Mouse (Mus musculus): Measurements from ENCODE around the gene Gm17324. TPM values are rescaled to one million over a fixed set of nuclear protein-coding genes. Genes with fewer than 3 reads are reported as not detected.

Gene Gm17324
- polyA plus RNA-seq, 1 experiment from 2014 or later: 0.72 TPM

- Histone ChIP-seq H3K9me3 (ENCODE audit: control insufficient read depth, low read length) (no peaks in the 10 kb centered on the region), H3K4me1 (replicated peaks; ENCODE audit: control insufficient read depth, insufficient read depth, low read length) (peaks cover 5% of the 10 kb centered on the region), H3K9ac (ENCODE audit: low read length) (peak overlapping the region; percentile 95), H3K27ac (ENCODE audit: low read depth, low read length) (no peak overlapping the region; the same call in 1 of the 2 replicates), H3K4me3 (ENCODE audit: low read depth, low read length) (peak overlapping the region; percentile 97), H3K27me3 (ENCODE audit: control insufficient read depth, insufficient read depth, low read length) (peaks cover 26% of the 10 kb centered on the region), H3K36me3 (ENCODE audit: control insufficient read depth, insufficient read depth, low read length) (peaks cover 4% of the 10 kb centered on the region; the same call in 1 of the 2 replicates), H3K4me2 (ENCODE audit: low read depth, low read length, severe bottlenecking) (peak overlapping the region; percentile 73)
- DNase-seq (ENCODE audit: low spot score) (no peak), ATAC-seq (replicated peaks; ENCODE audit: low FRiP score) (peak; percentile 50)
- WGBS: 29% methylated on average over 9 of the region's 9 CpGs
These were observed 997 bp downstream of the Gm17324 start for GRCm38 (mm10) chr9:78447606-78447972.

GRCm38 (mm10) chr9:78442579-78443392 is 5.8 kb downstream of the Gm17324 start, which contains the start of gene Cgas:
Cgas (minus strand) TSS chr9:78443237.
- DNase-seq (ENCODE audit: low spot score) (peak; percentile 72), ATAC-seq (replicated peaks; ENCODE audit: low FRiP score) (peak; percentile 37)
- H3K27me3 ChIP-seq (ENCODE audit: control insufficient read depth, insufficient read depth, low read length): peaks cover 51% of the 10 kb centered on the region
- peak within 1 kb of the TSS; percentile 32 for H3K4me3 ChIP-seq (ENCODE audit: low read depth, low read length)
- H3K4me1 ChIP-seq (replicated peaks; ENCODE audit: control insufficient read depth, insufficient read depth, low read length): peaks cover 6% of the 10 kb centered on the region
- no peaks in the 10 kb centered on the region for H3K36me3 ChIP-seq (ENCODE audit: control insufficient read depth, insufficient read depth, low read length)
- H3K9me3 ChIP-seq (ENCODE audit: control insufficient read depth, low read length): no peaks in the 10 kb centered on the region
- no peak within 1 kb of the TSS for H3K27ac ChIP-seq (ENCODE audit: low read depth, low read length)
- peak within 1 kb of the TSS; percentile 37 for H3K9ac ChIP-seq (ENCODE audit: low read length)
- peak within 1 kb of the TSS; percentile 57 for H3K4me2 ChIP-seq (ENCODE audit: low read depth, low read length, severe bottlenecking)
- WGBS: 1% methylated on average over 79 of the region's 81 CpGs

- Histone ChIP-seq H3K27ac (ENCODE audit: low read depth, low read length) (no peak overlapping the region), H3K9me3 (ENCODE audit: control insufficient read depth, low read length) (no peaks in the 10 kb centered on the region), H3K9ac (ENCODE audit: low read length) (no peak overlapping the region), H3K4me1 (replicated peaks; ENCODE audit: control insufficient read depth, insufficient read depth, low read length) (peaks cover 6% of the 10 kb centered on the region), H3K36me3 (ENCODE audit: control insufficient read depth, insufficient read depth, low read length) (no peaks in the 10 kb centered on the region), H3K4me3 (ENCODE audit: low read depth, low read length) (peak overlapping the region; percentile 32), H3K27me3 (ENCODE audit: control insufficient read depth, insufficient read depth, low read length) (peaks cover 51% of the 10 kb centered on the region), H3K4me2 (ENCODE audit: low read depth, low read length, severe bottlenecking) (peak overlapping the region; percentile 57)
- DNase-seq (ENCODE audit: low spot score): no peak
- peak; percentile 51; the same call in 1 of the 2 replicates for ATAC-seq (replicated peaks; ENCODE audit: low FRiP score)
- 3% methylated on average over 9 of the region's 9 CpGs for WGBS
These were observed 6.4 kb downstream of the Gm17324 start for GRCm38 (mm10) chr9:78442237-78442578.

- H3K4me2 ChIP-seq (ENCODE audit: low read depth, low read length, severe bottlenecking): no peak overlapping the region
- H3K27me3 ChIP-seq (ENCODE audit: control insufficient read depth, insufficient read depth, low read length): peaks cover 41% of the 10 kb centered on the region
- WGBS: 68% methylated on average over 5 of the region's 5 CpGs
- DNase-seq (ENCODE audit: low spot score) (no peak), ATAC-seq (replicated peaks; ENCODE audit: low FRiP score) (no peak)
- H3K36me3 ChIP-seq (ENCODE audit: control insufficient read depth, insufficient read depth, low read length): no peaks in the 10 kb centered on the region
- no peak overlapping the region for H3K27ac ChIP-seq (ENCODE audit: low read depth, low read length)
- no peak overlapping the region for H3K9ac ChIP-seq (ENCODE audit: low read length)
- no peaks in the 10 kb centered on the region for H3K9me3 ChIP-seq (ENCODE audit: control insufficient read depth, low read length)
- peaks cover 6% of the 10 kb centered on the region for H3K4me1 ChIP-seq (replicated peaks; ENCODE audit: control insufficient read depth, insufficient read depth, low read length)
- H3K4me3 ChIP-seq (ENCODE audit: low read depth, low read length): no peak overlapping the region
These were observed 9.2 kb downstream of the Gm17324 start for GRCm38 (mm10) chr9:78439426-78439825.

- H3K36me3 ChIP-seq (ENCODE audit: control insufficient read depth, insufficient read depth, low read length): no peaks in the 10 kb centered on the region
- no peak for ATAC-seq (replicated peaks; ENCODE audit: low FRiP score)
- 82% methylated on average over 5 of the region's 5 CpGs for WGBS
- H3K27ac ChIP-seq (ENCODE audit: low read depth, low read length): no peak overlapping the region
- no peak overlapping the region for H3K4me2 ChIP-seq (ENCODE audit: low read depth, low read length, severe bottlenecking)
- H3K27me3 ChIP-seq (ENCODE audit: control insufficient read depth, insufficient read depth, low read length): no peaks in the 10 kb centered on the region
- no peak overlapping the region for H3K9ac ChIP-seq (ENCODE audit: low read length)
- no peak for DNase-seq (ENCODE audit: low spot score)
- no peaks in the 10 kb centered on the region for H3K9me3 ChIP-seq (ENCODE audit: control insufficient read depth, low read length)
- 0 out of 2 replicates have a peak, but pooled peaks cover 2% of the 10 kb centered on the region for H3K4me1 ChIP-seq (replicated peaks; ENCODE audit: control insufficient read depth, insufficient read depth, low read length)
- no peak overlapping the region for H3K4me3 ChIP-seq (ENCODE audit: low read depth, low read length)
These were observed 16.1 kb downstream of the Gm17324 start for GRCm38 (mm10) chr9:78432471-78432870.

GRCm38 (mm10) chr9:78430486-78430885 is 18.1 kb downstream of the Gm17324 start:
- no peaks in the 10 kb centered on the region for H3K27me3 ChIP-seq (ENCODE audit: control insufficient read depth, insufficient read depth, low read length)
- no peaks in the 10 kb centered on the region for H3K36me3 ChIP-seq (ENCODE audit: control insufficient read depth, insufficient read depth, low read length)
- no peak overlapping the region for H3K27ac ChIP-seq (ENCODE audit: low read depth, low read length)
- 0 out of 2 replicates have a peak, but pooled peaks cover 3% of the 10 kb centered on the region for H3K4me1 ChIP-seq (replicated peaks; ENCODE audit: control insufficient read depth, insufficient read depth, low read length)
- H3K4me3 ChIP-seq (ENCODE audit: low read depth, low read length): no peak overlapping the region
- 85% methylated on average over 6 of the region's 6 CpGs for WGBS
- no peaks in the 10 kb centered on the region for H3K9me3 ChIP-seq (ENCODE audit: control insufficient read depth, low read length)
- ATAC-seq (replicated peaks; ENCODE audit: low FRiP score) (no peak), DNase-seq (ENCODE audit: low spot score) (no peak)
- no peak overlapping the region for H3K4me2 ChIP-seq (ENCODE audit: low read depth, low read length, severe bottlenecking)
- H3K9ac ChIP-seq (ENCODE audit: low read length): no peak overlapping the region

GRCm38 (mm10) chr9:78429551-78429950 is 19.0 kb downstream of the Gm17324 start:
- WGBS: 65% methylated on average over 2 of the region's 2 CpGs
- no peaks in the 10 kb centered on the region for H3K27me3 ChIP-seq (ENCODE audit: control insufficient read depth, insufficient read depth, low read length)
- H3K36me3 ChIP-seq (ENCODE audit: control insufficient read depth, insufficient read depth, low read length): no peaks in the 10 kb centered on the region
- no peaks in the 10 kb centered on the region for H3K9me3 ChIP-seq (ENCODE audit: control insufficient read depth, low read length)
- DNase-seq (ENCODE audit: low spot score) (no peak), ATAC-seq (replicated peaks; ENCODE audit: low FRiP score) (no peak)
- H3K4me2 ChIP-seq (ENCODE audit: low read depth, low read length, severe bottlenecking): no peak overlapping the region
- H3K9ac ChIP-seq (ENCODE audit: low read length): no peak overlapping the region
- H3K27ac ChIP-seq (ENCODE audit: low read depth, low read length): no peak overlapping the region
- H3K4me3 ChIP-seq (ENCODE audit: low read depth, low read length): no peak overlapping the region
- 0 out of 2 replicates have a peak, but pooled peaks cover 3% of the 10 kb centered on the region for H3K4me1 ChIP-seq (replicated peaks; ENCODE audit: control insufficient read depth, insufficient read depth, low read length)

GRCm38 (mm10) chr9:78428870-78429432 is 19.6 kb downstream of the Gm17324 start:
- 0 out of 2 replicates have a peak, but pooled peaks cover 3% of the 10 kb centered on the region for H3K4me1 ChIP-seq (replicated peaks; ENCODE audit: control insufficient read depth, insufficient read depth, low read length)
- DNase-seq (ENCODE audit: low spot score): no peak
- H3K9me3 ChIP-seq (ENCODE audit: control insufficient read depth, low read length): no peaks in the 10 kb centered on the region
- no peak overlapping the region for H3K4me3 ChIP-seq (ENCODE audit: low read depth, low read length)
- no peaks in the 10 kb centered on the region for H3K27me3 ChIP-seq (ENCODE audit: control insufficient read depth, insufficient read depth, low read length)
- H3K4me2 ChIP-seq (ENCODE audit: low read depth, low read length, severe bottlenecking): no peak overlapping the region
- ATAC-seq (replicated peaks; ENCODE audit: low FRiP score): no peak
- H3K27ac ChIP-seq (ENCODE audit: low read depth, low read length): no peak overlapping the region
- no peaks in the 10 kb centered on the region for H3K36me3 ChIP-seq (ENCODE audit: control insufficient read depth, insufficient read depth, low read length)
- no peak overlapping the region for H3K9ac ChIP-seq (ENCODE audit: low read length)
- WGBS: 79% methylated on average over 4 of the region's 4 CpGs

All from forebrain, embryonic 11.5 days (tissue).